Mouse (Mus musculus) hindbrain, embryonic 10.5 days (tissue): ENCODE data around the gene Blmh. TPM values are rescaled to one million over a fixed set of nuclear protein-coding genes. Genes with fewer than 3 reads are reported as not detected.
"Not testable (repeated sequence)": the region's sequence is repeated elsewhere in the genome, so short reads cannot be mapped to it uniquely, and the experiment has no call there.

Source experiments
- DNase-seq: peaks from one replicate; pipeline ENCODE4 v3.0.0-alpha.2; 2017; ENCODE audit warnings: low spot score
- H3K27ac ChIP-seq: fragments of 300-500 bp; sonication (generic); 2 replicates; pipeline ENCODE4 v1.5.1; 2016; ENCODE audit warnings: mild to moderate bottlenecking, moderate library complexity
- H3K27me3 ChIP-seq: fragments of 300-500 bp; sonication (generic); 2 replicates; pipeline ENCODE4 v1.6.1; 2016; ENCODE audit warnings: mild to moderate bottlenecking; ENCODE audit not compliant: poor library complexity, insufficient read depth, severe bottlenecking
- H3K36me3 ChIP-seq: fragments of 300-500 bp; sonication (generic); 2 replicates; pipeline ENCODE4 v1.6.1; 2016; ENCODE audit warnings: mild to moderate bottlenecking, moderate library complexity
- H3K4me1 ChIP-seq: fragments of 300-500 bp; sonication (generic); replicated peaks from 2 replicates; pipeline ENCODE4 v1.6.1; 2016; ENCODE audit warnings: mild to moderate bottlenecking
- H3K4me3 ChIP-seq: fragments of 300-500 bp; sonication (generic); 2 replicates; pipeline ENCODE4 v1.5.1; 2016; ENCODE audit warnings: mild to moderate bottlenecking, moderate library complexity
- H3K9me3 ChIP-seq: fragments of 300-500 bp; sonication (generic); 2 replicates; pipeline ENCODE4 v1.6.1; 2016; ENCODE audit warnings: mild to moderate bottlenecking, moderate library complexity
- WGBS: fragments of 180-500 bp; shearing (Covaris S2); methylation state at CpG from one replicate; pipeline ENCODE4 v1.1.7; 2016; 5-methylcytosine and 5-hydroxymethylcytosine counted together
- polyA plus RNA-seq: library from polyadenylated mRNA; unstranded; fragments of >200 nt; fragmentation: Nextera tagmentation; extraction: Ambion mirVana; gene quantifications from 2 replicates; pipeline ENCODE4 v1.2.1, GENCODE M21; 2016

Blmh gene
- polyA plus RNA-seq, 1 experiment from 2014 or later: 197 TPM

DNA sequence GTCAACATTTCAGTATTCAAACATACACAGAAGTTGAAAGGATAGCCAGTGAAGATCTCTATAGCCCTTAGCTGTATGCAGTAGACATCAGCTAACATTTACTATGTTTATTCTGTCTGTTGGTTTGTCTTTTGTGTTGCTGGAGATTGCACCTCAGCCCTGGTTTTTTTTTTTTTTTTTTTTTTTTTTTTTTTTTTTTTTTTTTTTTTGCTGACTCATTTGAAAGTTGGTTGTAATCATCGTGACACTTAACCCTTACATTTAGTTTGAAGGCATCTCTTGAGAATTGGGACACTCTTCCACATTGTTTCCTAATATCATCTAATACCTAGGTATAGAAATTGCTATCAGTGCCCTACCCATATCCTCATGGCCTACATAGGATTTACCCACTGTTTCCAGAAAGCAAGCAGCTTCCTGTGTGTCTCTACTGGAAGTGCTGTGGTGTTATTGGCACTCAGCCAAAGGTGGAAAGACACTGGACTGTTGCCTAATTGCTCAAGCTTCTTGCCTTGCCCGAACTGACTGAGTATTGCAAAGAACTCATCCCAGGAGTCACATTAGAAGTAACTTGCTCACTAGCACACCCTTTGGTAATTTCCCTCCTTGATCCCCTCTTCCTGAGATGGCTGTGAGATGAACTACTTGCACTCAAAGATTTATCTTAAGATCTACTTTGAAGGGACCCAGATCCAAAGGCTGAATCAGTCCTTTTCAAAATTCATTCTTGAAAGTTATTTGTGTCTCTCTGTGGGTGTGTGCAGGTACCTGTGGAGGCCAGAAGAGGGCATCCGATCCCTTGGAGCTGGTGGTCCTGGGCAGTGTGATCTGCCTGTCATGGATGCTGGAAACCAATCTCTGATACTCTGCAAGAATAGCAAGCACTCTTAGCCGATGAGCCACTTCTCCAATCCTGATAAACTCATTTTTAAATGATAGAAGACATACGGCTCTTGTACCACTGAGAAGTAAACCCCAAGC is 24.6 kb upstream of the Blmh start:
- Histone ChIP-seq H3K4me1 (no peaks in the 10 kb centered on the region), H3K27me3 (no peaks in the 10 kb centered on the region), H3K4me3 (no peak overlapping the region), H3K27ac (no peak overlapping the region), H3K36me3 (no peaks in the 10 kb centered on the region), H3K9me3 (no peaks in the 10 kb centered on the region)
- no peak for DNase-seq
- 75% methylated on average over 5 of the region's 5 CpGs for WGBS

- Histone ChIP-seq H3K36me3 (no peaks in the 10 kb centered on the region), H3K27me3 (no peaks in the 10 kb centered on the region), H3K4me1 (no peaks in the 10 kb centered on the region), H3K27ac (no peak within 1 kb of the TSS), H3K9me3 (no peaks in the 10 kb centered on the region), H3K4me3 (no peak within 1 kb of the TSS)
- DNase-seq: no peak
- WGBS: 80% methylated on average over 7 of the region's 7 CpGs
Measured at GRCm38 (mm10) chr11:76901579-76902361, 22.8 kb upstream of the Blmh start, which contains the start of gene Tmigd1. Tmigd1 (plus strand) TSS chr11:76902159.

DNA sequence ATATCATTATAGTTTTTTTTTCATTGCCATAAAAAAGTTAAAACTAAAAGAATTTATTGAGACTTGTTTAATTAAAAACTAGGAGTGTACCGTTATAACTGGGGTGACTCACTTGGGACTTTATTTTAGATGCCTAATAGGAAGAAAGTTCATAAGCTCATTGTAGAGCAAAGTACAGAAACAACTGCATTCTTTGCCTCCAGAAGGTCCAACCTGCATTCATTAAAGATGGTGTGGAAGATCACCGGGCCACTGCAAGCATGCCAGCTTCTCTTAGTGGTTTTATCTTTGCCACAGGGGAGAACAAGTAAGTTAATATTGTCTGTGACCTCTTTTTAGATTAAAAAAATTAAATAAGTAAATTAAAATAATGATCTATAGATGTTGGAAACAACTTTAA is 20.3 kb upstream of the Blmh start:
- no peak overlapping the region for H3K4me3 ChIP-seq
- WGBS: 91% methylated on average over 2 of the region's 2 CpGs
- no peaks in the 10 kb centered on the region for H3K4me1 ChIP-seq

GRCm38 (mm10) chr11:76908651-76909050 is 16.0 kb upstream of the Blmh start:
- DNase-seq: no peak
- Histone ChIP-seq H3K36me3 (no peaks in the 10 kb centered on the region), H3K9me3 (no peaks in the 10 kb centered on the region), H3K4me3 (no peak overlapping the region), H3K27ac (no peak overlapping the region), H3K4me1 (peaks cover 15% of the 10 kb centered on the region), H3K27me3 (no peaks in the 10 kb centered on the region)
- WGBS: 89% methylated on average over 7 of the region's 7 CpGs

More for the DNA sequence above, 20.3 kb upstream of the Blmh start:
- no peak for DNase-seq
- Histone ChIP-seq H3K27ac (no peak overlapping the region), H3K9me3 (no peaks in the 10 kb centered on the region), H3K27me3 (no peaks in the 10 kb centered on the region), H3K36me3 (no peaks in the 10 kb centered on the region)

DNA sequence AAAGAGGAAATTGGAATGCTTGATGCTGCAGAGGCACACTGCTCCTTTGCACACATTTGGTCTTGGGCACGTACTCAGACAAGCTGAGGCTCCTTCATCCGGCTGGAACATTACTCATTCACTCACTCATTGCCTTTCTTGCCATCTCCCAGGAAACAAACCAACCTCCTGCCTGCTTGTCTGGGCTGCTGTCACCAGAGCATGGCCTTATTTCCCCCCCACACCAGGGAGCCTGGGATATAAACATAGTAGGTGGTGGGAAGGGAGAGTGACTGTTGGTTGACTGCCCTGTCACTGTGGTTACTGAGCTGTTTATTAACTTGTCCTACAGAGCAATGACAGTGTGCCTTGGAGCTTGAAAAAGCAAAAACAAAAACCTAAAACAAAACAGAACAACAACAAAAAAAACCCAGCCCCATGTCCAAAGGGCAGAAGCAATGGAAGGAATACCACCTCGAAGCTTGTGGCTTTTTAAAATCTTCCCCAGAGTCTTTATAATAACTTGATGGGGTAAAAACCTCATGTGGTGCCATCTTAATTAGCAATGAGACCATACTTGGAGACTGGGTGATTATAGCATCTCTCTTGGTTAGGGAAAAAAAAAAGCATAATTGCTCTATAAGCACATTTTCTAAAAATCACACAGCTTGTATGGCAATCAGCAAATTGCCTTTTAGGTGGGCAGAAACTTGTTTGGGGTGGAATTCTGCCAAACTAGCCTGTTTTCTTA is 13.1 kb upstream of the Blmh start:
- no peak overlapping the region for H3K27ac ChIP-seq
- no peaks in the 10 kb centered on the region; the same call in 1 of the 2 replicates for H3K27me3 ChIP-seq
- peaks cover 19% of the 10 kb centered on the region for H3K4me1 ChIP-seq
- H3K4me3 ChIP-seq: no peak overlapping the region
- H3K9me3 ChIP-seq: no peaks in the 10 kb centered on the region
- no peak for DNase-seq
- no peaks in the 10 kb centered on the region for H3K36me3 ChIP-seq
- WGBS: 30% methylated on average over 3 of the region's 3 CpGs

DNA sequence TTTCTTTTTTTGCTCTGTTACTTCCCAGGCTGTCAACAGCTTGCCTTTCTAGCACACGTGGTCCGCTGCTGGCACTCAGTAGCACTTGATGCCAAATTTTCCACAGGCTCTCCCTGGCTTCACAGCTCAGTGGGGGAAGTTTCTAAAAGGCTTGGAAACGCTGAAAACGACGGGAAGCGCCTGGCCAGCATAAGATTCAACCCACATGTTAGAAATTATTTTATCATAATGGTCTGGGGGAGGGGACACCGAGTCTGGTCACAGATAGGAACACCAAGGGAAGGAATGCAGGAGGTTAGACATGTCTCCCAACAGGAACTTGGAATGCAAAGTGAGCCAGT is 12.6 kb upstream of the Blmh start:
- DNase-seq: no peak

GRCm38 (mm10) chr11:76914366-76914765 is 10.2 kb upstream of the Blmh start:
- Histone ChIP-seq H3K4me1 (peaks cover 30% of the 10 kb centered on the region), H3K4me3 (no peak overlapping the region), H3K27ac (no peak overlapping the region), H3K27me3 (no peaks in the 10 kb centered on the region; the same call in 1 of the 2 replicates), H3K36me3 (no peaks in the 10 kb centered on the region), H3K9me3 (no peaks in the 10 kb centered on the region)
- no peak for DNase-seq
- 81% methylated on average over 7 of the region's 7 CpGs for WGBS

More for the DNA sequence above, 12.6 kb upstream of the Blmh start:
- Histone ChIP-seq H3K36me3 (no peaks in the 10 kb centered on the region), H3K27me3 (no peaks in the 10 kb centered on the region; the same call in 1 of the 2 replicates), H3K4me3 (no peak overlapping the region), H3K27ac (no peak overlapping the region), H3K4me1 (peaks cover 23% of the 10 kb centered on the region), H3K9me3 (no peaks in the 10 kb centered on the region)
- 51% methylated on average over 7 of the region's 7 CpGs for WGBS

- H3K27ac ChIP-seq: no peak overlapping the region; the same call in 1 of the 2 replicates
- 46% methylated on average over 13 of the region's 13 CpGs for WGBS
- no peaks in the 10 kb centered on the region for H3K9me3 ChIP-seq
- H3K4me3 ChIP-seq: no peak overlapping the region
- H3K27me3 ChIP-seq: no peaks in the 10 kb centered on the region; the same call in 1 of the 2 replicates
- no peaks in the 10 kb centered on the region for H3K36me3 ChIP-seq
- no peak for DNase-seq
- H3K4me1 ChIP-seq: peaks cover 30% of the 10 kb centered on the region
Measured at GRCm38 (mm10) chr11:76916539-76917229, 7.9 kb upstream of the Blmh start.

DNA sequence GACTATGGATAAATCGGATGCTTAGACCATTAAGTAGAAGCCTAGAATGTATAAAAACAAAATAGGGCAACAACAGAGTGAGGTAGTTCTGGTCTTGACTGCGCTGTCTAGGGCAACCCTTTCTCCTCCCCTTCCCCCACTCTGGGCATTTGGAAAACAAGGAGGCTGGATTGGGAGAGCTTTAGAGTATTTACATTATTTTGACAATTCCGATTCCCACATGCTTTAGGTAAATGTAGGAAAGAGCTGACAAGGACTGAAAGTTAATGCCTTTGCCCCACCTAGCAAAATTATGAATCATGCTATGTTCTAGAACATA is 7.4 kb upstream of the Blmh start:
- Histone ChIP-seq H3K36me3 (no peaks in the 10 kb centered on the region), H3K27ac (no peak overlapping the region; the same call in 1 of the 2 replicates), H3K9me3 (no peaks in the 10 kb centered on the region), H3K27me3 (no peaks in the 10 kb centered on the region; the same call in 1 of the 2 replicates), H3K4me1 (peaks cover 26% of the 10 kb centered on the region), H3K4me3 (no peak overlapping the region)
- no peak for DNase-seq
- 57% methylated on average over 3 of the region's 3 CpGs for WGBS

- Histone ChIP-seq H3K36me3 (no peaks in the 10 kb centered on the region), H3K4me3 (no peak overlapping the region), H3K27me3 (no peaks in the 10 kb centered on the region), H3K9me3 (no peaks in the 10 kb centered on the region), H3K27ac (no peak overlapping the region), H3K4me1 (peaks cover 16% of the 10 kb centered on the region)
- no peak for DNase-seq
- WGBS: 67% methylated on average over 1 of the region's 1 CpGs
Measured at GRCm38 (mm10) chr11:76920607-76921006, 4.0 kb upstream of the Blmh start.

GRCm38 (mm10) chr11:76928586-76928985 is 4.0 kb downstream of the Blmh start:
- not testable (repeated sequence) for H3K9me3 ChIP-seq, H3K27ac ChIP-seq, DNase-seq, H3K36me3 ChIP-seq, H3K4me1 ChIP-seq, H3K4me3 ChIP-seq, H3K27me3 ChIP-seq
- 91% methylated on average over 8 of the region's 8 CpGs for WGBS

DNA sequence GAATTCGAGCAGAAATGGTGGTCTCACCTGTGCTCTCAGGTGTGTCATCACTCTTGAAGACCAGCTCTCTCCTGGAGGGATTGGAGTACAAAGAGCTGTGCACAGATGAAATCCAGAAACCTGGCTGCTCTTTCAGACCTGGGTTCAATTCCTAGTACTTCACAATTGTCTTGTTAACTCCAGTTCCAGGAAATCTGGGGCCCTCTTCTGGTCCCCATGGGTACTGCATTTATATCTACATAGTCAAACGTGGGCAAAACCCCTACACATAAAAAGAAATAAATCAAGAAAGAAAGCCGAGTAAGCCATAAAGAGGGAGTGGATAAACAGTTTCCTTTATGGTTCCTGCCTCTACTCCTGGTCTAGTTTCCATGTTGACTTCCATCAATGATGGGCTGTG is 8.6 kb downstream of the Blmh start:
- H3K27ac ChIP-seq: no peak overlapping the region
- H3K9me3 ChIP-seq: no peaks in the 10 kb centered on the region
- WGBS: 77% methylated on average over 3 of the region's 3 CpGs
- H3K36me3 ChIP-seq: no peaks in the 10 kb centered on the region
- no peaks in the 10 kb centered on the region for H3K4me1 ChIP-seq
- H3K27me3 ChIP-seq: no peaks in the 10 kb centered on the region
- H3K4me3 ChIP-seq: no peak overlapping the region
- DNase-seq: no peak
